Mouse (Mus musculus) adrenal gland, adult 18-20 months (tissue): ENCODE results near the gene Utp4. TPM values are rescaled to one million over a fixed set of nuclear protein-coding genes. Genes with fewer than 3 reads are reported as not detected.
"Not testable (repeated sequence)": the region's sequence is repeated elsewhere in the genome, so short reads cannot be mapped to it uniquely, and the experiment has no call there.

Source experiments
- DNase-seq, 2 experiments: peaks; one replicate each; pipeline ENCODE4 v3.0.0; 2021 to 2022; ENCODE audit warnings: low spot score in 2 of 2
- total RNA-seq, 2 experiments: library from RNA; stranded (reverse); gene quantifications; 1 replicate in 1 of 2; 2 replicates in 1 of 2; pipeline ENCODE4 v1.2.3; 2021

Gene Utp4
- total RNA-seq, 2 experiments from 2014 or later: 48.9 to 50.9 TPM

DNA sequence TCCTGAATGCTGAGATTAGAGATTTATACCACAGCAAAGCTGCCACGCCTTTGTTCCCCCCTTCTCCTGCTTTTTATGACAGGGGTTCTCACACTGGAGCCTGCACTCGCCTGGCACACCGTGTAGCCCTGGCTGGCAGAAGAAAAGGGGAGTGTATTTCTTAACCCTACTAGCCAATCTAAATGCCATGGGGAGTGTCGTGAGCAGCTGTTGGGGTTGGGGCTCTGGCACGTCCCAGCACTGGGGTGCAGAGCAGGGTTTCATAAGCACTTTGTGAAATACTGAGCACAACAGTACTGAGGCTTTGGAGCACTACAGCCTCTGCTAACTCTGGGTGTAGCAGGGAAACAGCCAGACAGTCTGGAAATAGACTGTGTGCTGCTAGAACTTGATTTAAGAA is 6.0 kb downstream of the Utp4 start:
- DNase-seq: no peak

DNA sequence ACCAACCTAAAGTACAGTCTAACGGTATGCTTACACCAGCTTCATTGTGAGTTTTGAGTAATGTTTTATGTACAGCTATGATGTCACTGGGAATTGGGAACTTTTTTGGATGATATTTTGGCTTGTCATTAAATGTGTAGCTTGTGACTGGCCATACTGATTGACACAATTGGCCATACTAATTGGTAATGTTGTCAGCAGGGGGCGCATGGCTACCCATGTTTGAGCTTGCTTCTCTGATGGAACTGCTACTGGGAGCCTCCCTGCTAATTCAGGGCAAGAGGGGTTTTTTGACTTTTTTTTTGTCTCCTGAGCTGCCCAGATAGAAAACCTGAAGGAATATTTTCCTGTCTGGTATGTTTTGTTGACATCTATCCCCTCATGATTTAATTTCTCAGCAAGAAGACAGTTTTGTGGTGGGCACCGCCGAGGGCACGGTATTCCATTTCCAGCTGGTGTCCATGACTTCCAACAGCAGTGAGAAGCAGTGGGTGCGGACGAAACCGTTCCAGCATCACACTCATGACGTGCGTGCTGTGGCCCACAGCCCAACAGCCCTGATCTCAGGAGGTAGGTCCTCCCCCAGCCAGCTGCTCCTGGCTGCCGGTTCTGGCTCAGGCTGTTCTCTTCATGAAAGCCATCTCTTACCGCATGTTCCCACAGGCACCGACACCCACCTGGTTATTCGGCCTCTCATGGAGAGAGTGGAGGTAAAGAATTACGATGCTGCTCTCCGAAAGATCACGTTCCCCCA is 12.5 kb downstream of the Utp4 start:
- peak; percentile 67 to 69 for DNase-seq

DNA sequence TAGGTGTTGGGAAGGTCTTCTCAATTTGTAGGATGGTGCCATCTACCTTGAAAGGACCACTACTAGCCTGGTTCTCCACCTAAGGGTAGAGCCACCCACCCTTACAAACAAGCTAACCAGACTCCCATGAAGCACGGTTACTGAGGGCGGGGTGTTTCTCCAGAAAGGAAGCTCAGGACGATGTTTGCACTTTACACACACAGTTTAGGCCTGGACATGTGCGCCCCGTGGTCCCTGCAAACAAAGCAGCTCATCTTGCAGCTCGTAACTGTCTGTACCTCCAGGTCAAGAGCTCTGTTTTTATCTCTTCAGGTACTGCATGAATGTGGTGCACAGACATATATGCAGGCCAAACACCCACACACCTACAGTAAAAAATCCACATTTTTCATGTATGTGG is 13.2 kb downstream of the Utp4 start:
- no peak for DNase-seq

DNA sequence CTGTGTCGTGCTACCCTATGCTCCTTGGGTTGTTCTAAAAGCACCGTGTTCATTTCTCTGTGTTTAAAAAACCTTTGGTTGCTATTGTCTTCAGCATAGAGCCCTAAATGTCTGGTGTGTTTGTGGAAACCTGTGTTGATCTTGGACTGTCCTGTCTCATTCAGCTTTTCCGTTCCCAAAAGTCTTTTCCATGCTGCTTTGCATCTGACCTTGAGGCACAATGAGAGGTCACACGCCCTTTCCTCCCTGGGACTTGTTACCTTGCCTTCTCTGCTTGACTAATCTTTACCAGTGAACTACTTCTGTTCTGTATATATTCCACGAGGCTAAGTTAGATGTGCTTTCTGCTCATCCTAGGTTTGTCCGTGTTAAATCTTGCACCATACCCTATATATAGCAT is 14.0 kb downstream of the Utp4 start:
- no peak for DNase-seq

DNA sequence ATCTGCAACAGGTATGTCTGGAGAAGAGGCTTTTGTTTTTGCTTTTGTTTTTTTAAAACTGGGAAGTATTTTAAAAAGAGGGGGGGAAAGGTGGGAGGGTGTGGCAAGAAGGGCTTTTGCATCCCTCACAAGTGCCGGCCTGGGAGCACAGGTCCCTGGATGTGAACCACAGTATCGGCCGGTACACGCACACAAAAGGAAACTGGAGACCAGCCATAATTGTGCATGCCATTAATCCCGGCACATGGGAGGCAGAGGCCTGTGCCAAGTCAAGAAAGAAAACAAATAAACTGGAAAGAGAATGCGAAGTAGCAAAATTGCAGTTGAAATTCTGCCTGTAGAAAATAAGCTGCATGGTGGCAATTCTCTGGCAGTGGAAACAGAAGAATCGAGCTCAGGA is 14.9 kb downstream of the Utp4 start:
- no peak for DNase-seq

DNA sequence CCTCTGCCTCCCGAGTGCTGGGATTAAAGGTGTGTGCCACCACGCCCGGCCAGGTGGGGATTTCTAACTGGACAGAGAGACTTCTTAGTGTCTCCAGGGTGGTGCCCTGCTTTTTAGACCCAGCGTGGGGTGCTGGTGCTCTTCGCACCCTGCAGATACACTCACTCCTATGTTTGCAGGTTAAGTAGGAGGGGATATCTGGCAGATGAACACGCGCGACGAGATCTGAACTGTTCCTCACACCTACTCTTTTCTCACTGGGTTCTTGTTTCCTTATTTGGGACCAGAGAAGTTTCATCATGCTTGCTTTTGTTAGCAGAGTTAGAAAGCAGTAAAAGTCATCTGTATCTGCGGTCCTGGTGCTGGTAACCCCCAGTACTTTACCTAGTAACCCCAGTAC is 20.2 kb downstream of the Utp4 start:
- no peak for DNase-seq

DNA sequence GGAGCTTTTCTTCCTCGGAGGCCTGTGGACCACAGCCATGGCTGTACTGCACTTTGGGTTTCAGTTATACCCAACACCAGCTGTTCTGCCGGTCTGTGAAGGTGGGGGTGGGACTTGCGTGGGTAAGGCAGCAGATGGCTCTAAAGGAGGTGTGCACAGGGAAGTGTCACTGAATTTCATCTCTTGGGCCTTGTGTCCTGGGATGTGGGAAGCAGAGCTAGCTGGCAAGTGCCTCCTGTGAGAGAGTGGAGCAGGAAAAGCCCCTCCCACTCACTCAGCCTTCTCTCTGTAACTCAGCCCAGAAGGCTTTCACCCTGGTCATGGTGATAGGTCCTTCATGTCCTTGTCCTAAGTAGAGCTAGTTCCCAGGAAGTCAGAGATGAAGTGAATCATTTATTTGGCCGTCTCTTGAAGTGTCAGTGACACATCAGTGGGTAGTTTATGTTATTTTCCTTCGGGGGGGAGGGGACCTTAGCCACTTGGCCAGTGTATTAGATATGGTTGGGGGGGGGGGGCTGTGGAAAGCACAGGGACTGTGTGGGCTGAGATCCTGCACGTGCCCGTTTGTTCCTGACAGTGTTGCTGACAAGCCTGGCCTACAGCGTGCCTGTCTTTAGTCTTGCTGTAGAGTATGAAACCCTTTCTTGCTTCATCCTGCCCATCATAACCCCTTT is 26.4 kb downstream of the Utp4 start:
- no peak for DNase-seq

DNA sequence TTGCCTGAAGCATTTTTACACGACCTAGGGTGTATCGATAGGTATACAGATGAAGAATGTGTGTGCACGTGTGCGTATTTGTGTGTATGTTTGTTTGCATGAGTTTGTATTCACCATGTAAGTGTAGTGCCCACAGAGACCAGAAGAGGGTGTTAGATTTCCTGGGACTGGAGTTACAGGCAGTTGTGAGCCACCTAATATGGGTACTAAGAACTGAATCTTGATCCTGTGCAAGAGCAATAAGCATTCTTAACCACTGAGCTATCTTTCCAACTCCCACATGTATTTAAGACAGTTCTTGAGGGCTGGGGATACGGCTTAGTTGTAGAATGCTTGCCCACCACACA is 26.9 kb downstream of the Utp4 start:
- DNase-seq: no peak

DNA sequence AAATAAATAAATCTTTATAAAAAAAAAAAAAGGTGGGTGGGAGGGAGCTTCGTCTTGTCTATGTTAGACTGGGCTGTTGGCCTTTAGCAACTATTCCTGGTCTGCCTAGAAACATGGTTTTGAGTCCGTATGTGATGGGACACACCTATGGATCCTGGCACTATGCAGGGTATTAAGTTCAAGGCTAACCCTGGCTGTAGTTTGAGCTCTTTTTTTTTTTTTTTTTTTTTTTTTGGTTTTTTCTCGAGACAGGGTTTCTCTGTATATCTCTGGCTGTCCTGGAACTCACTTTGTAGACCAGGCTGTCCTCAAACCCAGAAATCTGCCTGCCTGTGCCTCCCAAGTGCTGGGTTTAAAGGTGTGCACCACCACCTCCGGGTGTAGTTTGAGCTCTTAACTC is 30.6 kb downstream of the Utp4 start:
- DNase-seq: no peak

DNA sequence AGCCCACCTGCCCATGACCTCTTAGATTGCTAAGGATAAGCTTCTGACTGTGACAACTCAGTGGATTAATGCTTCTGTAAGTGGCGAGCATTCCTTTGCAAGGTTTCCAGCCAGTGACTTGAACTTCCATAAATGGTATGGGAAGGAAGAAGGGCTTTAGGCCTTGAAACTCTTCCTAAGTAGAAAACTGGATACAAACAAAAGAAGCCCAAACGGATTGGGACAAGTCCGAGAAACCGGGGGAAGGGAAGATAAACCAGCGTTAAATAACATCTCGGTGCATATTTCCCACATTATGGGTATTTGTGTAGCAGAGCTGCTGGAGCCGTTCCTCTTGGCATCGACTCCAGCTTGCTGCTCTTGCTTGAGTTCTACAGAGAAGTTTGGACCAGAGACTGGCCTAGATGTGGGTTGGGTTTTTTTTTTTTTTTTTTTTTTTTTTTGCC is 31.5 kb downstream of the Utp4 start:
- DNase-seq: no peak

DNA sequence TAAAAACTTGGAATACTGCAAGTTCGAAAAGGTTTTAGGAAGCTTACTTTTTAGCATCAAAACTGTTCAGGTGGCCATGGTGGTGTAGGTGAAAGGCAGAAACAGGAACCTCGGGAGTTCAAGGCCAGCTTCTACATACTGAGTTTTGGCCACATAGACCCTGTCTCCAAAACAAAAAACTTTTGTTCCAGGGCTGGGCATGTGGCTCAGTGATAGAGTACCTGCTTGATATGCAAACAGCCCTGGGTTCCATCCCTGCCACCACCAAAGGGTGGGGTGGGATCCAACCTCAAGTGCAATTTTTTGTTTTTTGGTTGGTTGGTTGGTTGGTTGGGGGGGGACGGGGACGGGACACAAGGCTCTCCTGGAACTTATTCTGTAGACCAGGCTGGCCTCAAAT is 32.0 kb downstream of the Utp4 start:
- DNase-seq: no peak

DNA sequence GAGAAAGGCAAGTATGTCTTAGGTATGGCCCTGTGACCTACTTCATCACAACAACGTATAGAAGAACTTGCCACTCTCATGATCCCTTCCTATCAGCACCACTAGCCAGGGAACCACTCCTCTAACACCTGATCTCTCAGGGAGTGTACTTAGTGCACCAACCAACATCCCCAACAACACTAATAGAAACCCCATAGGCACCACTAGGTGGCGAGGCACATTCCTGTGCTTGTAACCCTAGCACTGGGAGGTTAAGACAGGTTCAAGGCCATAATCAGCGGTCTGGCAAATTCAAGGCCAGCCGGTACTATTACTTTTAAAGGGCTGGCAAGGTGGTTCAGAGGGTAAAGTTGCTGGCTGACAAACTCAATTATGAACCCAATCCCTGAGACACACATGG is 33.8 kb downstream of the Utp4 start:
- no peak for DNase-seq

DNA sequence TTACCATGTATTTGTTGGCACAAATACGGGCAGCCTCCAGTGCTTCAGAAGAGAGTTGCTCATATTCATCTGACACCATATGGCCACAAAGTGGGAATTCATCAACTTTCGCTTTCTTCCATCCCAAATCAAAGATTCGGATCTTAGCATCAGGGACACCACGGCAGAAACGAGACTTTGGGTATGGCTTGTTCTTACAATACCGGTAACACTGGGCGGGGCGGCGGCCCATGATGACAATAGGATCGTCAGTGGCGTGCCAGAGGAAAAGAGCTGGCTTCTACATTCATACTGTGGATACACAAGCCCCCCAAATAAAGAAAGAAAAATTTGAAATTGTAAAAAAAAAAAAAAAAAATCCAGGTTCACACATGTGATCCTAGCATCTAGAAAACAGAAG is 34.7 kb downstream of the Utp4 start:
- not testable (repeated sequence) for DNase-seq

DNA sequence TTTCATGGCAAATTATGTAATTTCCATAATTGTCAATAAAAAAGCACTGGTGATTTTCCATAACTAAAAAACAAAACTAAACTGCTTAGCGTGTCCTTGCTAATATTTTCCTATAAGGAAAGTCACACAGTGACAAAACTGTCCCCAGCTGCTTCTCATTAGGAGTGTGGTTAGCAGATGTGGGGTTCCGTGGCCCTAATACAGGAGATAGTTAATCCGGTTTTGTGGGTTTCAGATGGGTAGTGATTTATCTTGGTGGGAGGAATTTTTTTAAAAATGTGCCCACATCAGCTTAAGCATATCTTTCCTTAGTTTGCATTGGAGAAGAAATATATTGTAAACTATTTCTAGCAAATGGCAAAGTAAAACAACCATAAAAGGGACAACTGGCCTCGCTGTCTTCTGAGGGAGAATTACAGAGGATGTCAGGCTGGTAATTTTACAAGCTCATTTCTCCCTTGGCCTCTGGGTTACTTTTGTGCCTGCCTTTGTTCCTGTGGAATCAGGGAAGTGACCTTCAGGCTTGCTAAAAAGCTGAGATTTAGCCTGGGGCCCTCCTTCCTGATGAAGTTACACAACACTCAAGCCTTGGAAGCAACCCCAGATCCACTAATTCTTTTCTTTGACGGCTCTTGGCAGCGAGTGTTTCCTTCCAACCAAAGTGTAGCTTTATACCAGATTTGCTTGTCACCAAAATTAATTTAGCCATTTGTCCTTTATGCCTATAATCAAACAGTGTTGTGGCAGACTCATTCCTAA is 35.9 kb downstream of the Utp4 start:
- peak in 1 of 2 experiments; percentile 49 for DNase-seq

DNA sequence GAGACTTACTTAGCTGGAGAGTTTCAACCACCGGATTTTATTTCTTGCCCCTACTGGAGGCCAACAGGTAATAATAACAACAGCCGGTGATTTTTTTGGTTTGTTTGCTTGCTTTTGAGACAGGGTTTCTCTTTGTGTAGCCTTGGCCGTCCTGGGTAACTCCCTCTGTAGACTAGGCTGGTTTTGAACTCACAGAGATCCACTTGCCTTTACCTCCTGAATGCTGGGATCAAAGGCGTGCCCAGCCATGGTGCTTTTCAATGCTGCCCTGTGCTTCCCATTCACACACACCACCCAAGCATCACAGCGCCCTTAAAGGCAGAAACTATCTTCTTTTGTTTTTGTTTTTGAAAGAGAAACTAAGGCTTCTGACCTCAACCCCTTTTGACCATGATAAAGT is 36.5 kb downstream of the Utp4 start:
- DNase-seq: no peak

DNA sequence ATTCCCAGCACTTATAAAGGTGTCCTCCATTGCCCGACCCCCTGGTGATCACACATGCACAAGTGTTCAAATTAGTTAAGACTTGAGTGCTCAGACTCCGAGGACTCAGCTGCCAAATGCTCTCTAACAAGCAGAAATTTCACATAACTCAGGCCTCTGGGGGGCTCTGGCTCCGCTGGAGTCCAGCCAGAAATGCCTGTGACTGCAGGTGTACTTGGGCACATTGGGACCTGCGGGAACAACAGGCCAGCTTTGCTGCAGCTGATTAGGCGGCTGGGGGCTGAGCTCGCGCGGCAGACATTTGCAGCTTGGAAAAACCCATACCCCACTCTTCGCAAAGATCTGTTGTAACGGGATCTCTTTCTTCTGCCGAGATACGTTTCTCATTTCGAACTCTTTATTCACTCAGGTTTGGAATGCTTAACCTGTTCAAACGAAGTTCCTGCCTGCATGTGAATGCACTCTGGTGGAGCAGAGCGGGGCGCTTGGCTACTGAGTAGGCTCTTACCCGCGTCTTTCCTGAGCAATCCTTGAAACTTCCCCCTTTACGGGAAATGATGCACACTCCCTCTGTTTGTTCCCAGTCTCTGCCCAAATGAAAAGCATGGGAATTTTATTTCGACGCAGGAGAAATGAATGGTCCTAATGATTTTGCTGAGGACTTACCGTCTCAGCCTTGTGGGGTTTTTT is 39.1 kb downstream of the Utp4 start:
- DNase-seq: no peak

DNA sequence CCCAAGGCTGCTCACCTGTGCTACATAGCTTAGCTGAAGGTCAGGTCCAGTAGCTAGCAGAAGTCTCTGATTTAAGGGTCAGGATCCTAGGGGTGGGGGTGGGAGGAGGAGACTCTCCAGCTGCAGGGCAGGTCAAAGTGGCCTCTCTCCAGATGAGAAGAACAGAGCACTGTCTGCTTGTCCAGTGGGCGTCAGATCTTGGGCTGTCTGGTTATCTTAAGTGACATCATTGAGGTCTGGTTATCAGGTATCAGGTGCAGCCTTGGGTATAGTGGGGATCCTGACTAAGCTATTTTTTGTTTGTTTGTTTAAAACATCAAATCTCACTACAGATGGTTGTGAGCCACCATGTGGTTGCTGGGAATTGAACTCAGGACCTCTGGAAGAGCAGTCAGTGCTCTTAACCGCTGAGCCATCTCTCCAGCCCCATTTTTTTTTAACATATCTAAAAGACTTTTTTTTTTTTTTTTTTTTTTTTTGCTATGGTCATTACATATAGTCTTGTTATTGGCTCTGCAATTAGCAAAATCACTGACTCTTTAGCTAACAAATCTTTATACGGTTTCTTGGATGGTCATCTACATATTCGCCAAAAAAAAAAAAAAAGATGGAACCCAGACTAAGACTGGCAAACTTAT is 40.2 kb downstream of the Utp4 start:
- no peak for DNase-seq

DNA sequence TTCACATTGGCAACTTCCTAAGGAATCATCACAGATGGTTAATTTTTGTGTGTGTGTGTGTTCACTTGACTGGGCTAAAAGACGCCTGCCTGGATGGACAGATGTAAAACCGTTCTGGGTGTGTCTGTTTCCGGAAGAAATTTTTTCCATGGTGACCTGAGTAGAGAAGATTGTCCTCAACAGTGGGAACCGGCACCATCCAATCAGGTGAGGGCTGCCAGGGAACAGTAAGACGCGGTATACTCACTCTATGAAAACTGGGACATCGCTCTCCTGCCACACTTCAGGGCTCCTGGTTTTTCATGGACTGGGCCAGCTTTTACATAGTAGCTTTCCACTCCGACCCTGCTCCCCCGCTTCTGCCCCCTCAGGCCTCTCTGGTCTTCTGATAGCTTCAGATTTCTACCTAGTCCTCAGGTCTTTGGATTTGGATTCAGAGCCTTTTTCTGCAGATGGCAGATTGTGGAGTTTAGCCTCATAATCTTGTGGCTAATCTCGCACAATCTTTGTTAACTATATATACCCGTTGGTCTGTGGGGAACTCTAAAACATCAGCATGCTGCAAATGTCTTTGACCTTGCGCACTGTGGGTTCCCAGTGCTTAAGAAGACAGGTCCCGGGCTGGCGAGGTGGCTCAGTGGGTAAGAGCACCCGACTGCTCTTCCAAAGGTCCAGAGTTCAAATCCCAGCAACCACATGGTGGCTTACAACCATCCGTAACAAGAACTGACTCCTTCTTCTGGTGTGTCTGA is 41.0 kb downstream of the Utp4 start:
- no peak for DNase-seq

DNA sequence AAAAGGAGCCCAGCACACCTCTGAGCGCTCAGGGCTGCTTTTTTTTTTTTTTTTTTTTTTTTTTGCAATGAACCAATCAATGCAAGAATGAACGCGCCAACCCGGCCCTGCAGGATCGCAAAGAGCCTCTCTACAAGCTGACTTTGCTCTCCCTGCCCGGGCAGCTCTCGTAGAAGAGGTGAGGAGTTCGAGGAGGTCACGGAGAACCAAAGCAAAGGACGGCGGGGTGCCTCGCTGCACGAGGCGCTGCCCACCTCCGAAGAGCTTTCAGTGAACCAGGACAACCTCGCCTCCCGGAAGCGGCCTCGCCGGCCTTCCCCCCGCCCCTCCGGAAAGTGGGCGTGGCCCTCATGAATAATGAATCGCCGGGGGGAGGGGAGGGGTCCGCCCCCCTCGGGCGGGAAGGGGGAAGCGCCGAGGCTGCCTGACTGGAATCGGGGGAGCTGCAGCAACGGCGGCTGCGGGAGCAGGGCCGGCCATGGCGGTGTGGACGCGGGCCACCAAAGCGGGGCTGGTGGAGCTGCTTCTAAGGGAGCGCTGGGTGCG is 42.0 kb downstream of the Utp4 start, which contains the start of gene Sntb2:
Gene Sntb2 (plus strand): TSS at position 427 of the 546 bp plus-strand sequence.
- DNase-seq: peak; percentile 90 to 92

DNA sequence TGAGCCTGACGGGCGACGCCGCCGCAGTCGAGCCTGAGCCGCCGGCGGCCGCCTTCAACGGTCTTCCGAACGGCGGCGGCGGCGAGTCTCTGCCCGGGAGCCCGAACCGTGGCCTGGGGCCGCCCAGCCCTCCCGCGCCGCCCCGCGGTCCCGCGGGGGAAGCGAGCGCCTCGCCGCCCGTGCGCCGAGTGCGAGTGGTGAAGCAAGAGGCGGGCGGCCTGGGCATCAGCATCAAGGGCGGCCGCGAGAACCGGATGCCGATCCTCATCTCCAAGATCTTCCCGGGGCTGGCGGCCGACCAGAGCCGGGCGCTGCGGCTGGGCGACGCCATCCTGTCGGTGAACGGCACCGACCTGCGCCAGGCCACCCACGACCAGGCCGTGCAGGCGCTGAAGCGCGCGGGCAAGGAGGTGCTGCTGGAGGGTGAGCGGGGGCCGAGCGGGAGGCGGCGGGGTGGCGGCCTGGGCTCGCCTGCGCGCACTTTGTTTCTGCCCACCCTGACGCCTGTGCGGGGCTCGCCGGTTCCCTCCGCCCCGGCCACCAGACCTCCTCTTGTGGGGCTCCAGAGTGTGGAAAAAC is 42.6 kb downstream of the Utp4 start:
- DNase-seq: peak; percentile 68 to 72
